Mouse (Mus musculus) CH12.LX (cell line): ENCODE data around the gene Mipep. TPM values are rescaled to one million over a fixed set of nuclear protein-coding genes. Genes with fewer than 3 reads are reported as not detected.

ENCODE experiments used
- DNase-seq: peaks from one replicate; pipeline ENCODE4 v3.0.0-alpha.2; 2013; ENCODE audit errors: extremely low read depth
- H3K27ac ChIP-seq: 2 replicates; pipeline ENCODE4 v1.5.1; 2012; ENCODE audit warnings: low read depth, mild to moderate bottlenecking, control low read depth, moderate library complexity; ENCODE audit not compliant: insufficient read depth
- H3K27me3 ChIP-seq: replicated peaks from 2 replicates; pipeline ENCODE3; 2012; ENCODE audit warnings: inconsistent platforms
- H3K36me3 ChIP-seq, 2 experiments: replicated peaks in 1 of 2; 2 replicates each; pipeline versions ENCODE3 to v1.6.1; 2012; ENCODE audit warnings: inconsistent platforms in 1 of 2, low read length in 1 of 2, mild to moderate bottlenecking in 1 of 2, mixed read lengths in 1 of 2, moderate library complexity in 1 of 2; ENCODE audit not compliant: control insufficient read depth in 1 of 2, insufficient read depth in 1 of 2
- H3K4me1 ChIP-seq, 2 experiments: 2 replicates each; pipeline ENCODE4 v1.6.1; 2012; ENCODE audit warnings: inconsistent platforms in 1 of 2, moderate library complexity in 1 of 2; ENCODE audit not compliant: insufficient read depth in 2 of 2, control insufficient read depth in 1 of 2
- H3K4me2 ChIP-seq: 2 replicates; pipeline ENCODE4 v1.6.1; 2012; ENCODE audit warnings: low read depth, mild to moderate bottlenecking, control low read depth; ENCODE audit not compliant: poor library complexity, insufficient read depth, severe bottlenecking
- H3K4me3 ChIP-seq, 3 experiments: fragments of 150-350 bp in 1 of 3; sonication (generic) in 1 of 3; replicated peaks in 1 of 3; 2 replicates each; pipeline versions ENCODE3 to v1.5.1; 2011 to 2012; ENCODE audit warnings: low read depth in 2 of 3, low read length in 2 of 3, mild to moderate bottlenecking in 2 of 3, moderate library complexity in 2 of 3, control low read depth in 1 of 3, improper control_type of control experiment in 1 of 3, inconsistent platforms in 1 of 3, mixed read lengths in 1 of 3; ENCODE audit not compliant: poor library complexity in 1 of 3
- H3K79me2 ChIP-seq: replicated peaks from 2 replicates; pipeline ENCODE4 v1.6.1; 2012; ENCODE audit warnings: mild to moderate bottlenecking, moderate library complexity; ENCODE audit not compliant: control insufficient read depth, poor library complexity, insufficient read depth, severe bottlenecking; ENCODE audit errors: extremely low read depth
- H3K9ac ChIP-seq: 2 replicates; pipeline ENCODE4 v1.6.1; 2012; ENCODE audit warnings: low read depth, mild to moderate bottlenecking, control low read depth, moderate library complexity; ENCODE audit not compliant: insufficient read depth
- H3K9me3 ChIP-seq: replicated peaks from 2 replicates; pipeline ENCODE3; 2012; ENCODE audit warnings: low read length, inconsistent platforms, mixed read lengths
- BHLHE40 ChIP-seq: IDR thresholded peaks from 2 replicates; pipeline ENCODE4 v1.6.1; 2011; ENCODE audit warnings: mild to moderate bottlenecking, low read depth, low read length, improper control_type of control experiment
- CHD1 ChIP-seq: IDR thresholded peaks from 2 replicates; pipeline ENCODE4 v1.6.1; 2012; ENCODE audit warnings: low read depth, low read length, improper control_type of control experiment, inconsistent platforms
- CHD2 ChIP-seq: IDR thresholded peaks from 2 replicates; pipeline ENCODE4 v1.6.1; 2011; ENCODE audit warnings: low read length, improper control_type of control experiment
- CTCF ChIP-seq, 2 experiments: IDR thresholded peaks in 1 of 2; conservative IDR thresholded peaks in 1 of 2; 2 replicates each; pipeline ENCODE4 v1.5.1; 2011 to 2012; ENCODE audit warnings: low read depth in 2 of 2, low read length in 2 of 2, improper control_type of control experiment in 1 of 2, inconsistent platforms in 1 of 2, mild to moderate bottlenecking in 1 of 2, moderate library complexity in 1 of 2
- E2F4 ChIP-seq: IDR thresholded peaks from 2 replicates; pipeline ENCODE4 v1.6.1; 2011; ENCODE audit warnings: low read depth, low read length, improper control_type of control experiment; ENCODE audit not compliant: insufficient replicate concordance
- ELF1 ChIP-seq: IDR thresholded peaks from 2 replicates; pipeline ENCODE4 v1.6.1; 2014; ENCODE audit warnings: low read depth, mild to moderate bottlenecking, inconsistent platforms, low read length, improper control_type of control experiment
- EP300 ChIP-seq: IDR thresholded peaks from 2 replicates; pipeline ENCODE4 v1.6.1; 2011; ENCODE audit warnings: low read length, improper control_type of control experiment
- ETS1 ChIP-seq: conservative IDR thresholded peaks from 2 replicates; pipeline ENCODE4 v1.6.1; 2012; ENCODE audit warnings: low read depth, mild to moderate bottlenecking, inconsistent platforms, low read length, improper control_type of control experiment, moderate library complexity
- GABPA ChIP-seq: IDR thresholded peaks from 2 replicates; pipeline ENCODE4 v1.6.1; 2012; ENCODE audit warnings: low read depth, low read length, improper control_type of control experiment, inconsistent platforms; ENCODE audit not compliant: insufficient replicate concordance
- HCFC1 ChIP-seq: IDR thresholded peaks from 2 replicates; pipeline ENCODE4 v1.6.1; 2012; ENCODE audit warnings: low read depth, mild to moderate bottlenecking, inconsistent platforms, low read length, improper control_type of control experiment
- IRF4 ChIP-seq: IDR thresholded peaks from 2 replicates; pipeline ENCODE4 v1.6.1; 2014; ENCODE audit warnings: low read depth, mild to moderate bottlenecking, inconsistent platforms, low read length, improper control_type of control experiment
- JUN ChIP-seq: IDR thresholded peaks from 2 replicates; pipeline ENCODE4 v1.6.1; 2011; ENCODE audit warnings: low read depth, mild to moderate bottlenecking, low read length, improper control_type of control experiment, moderate library complexity; ENCODE audit not compliant: insufficient read depth
- JUND ChIP-seq: conservative IDR thresholded peaks from 2 replicates; pipeline ENCODE4 v1.6.1; 2011; ENCODE audit warnings: low read depth, low read length, improper control_type of control experiment
- KAT2A ChIP-seq: IDR thresholded peaks from 2 replicates; pipeline ENCODE4 v1.6.1; 2012; ENCODE audit warnings: low read length, improper control_type of control experiment, inconsistent platforms; ENCODE audit not compliant: insufficient replicate concordance
- MAFK ChIP-seq: IDR thresholded peaks from 2 replicates; pipeline ENCODE4 v1.6.1; 2011; ENCODE audit warnings: low read length, improper control_type of control experiment; ENCODE audit not compliant: insufficient replicate concordance
- MAX ChIP-seq: IDR thresholded peaks from 2 replicates; pipeline ENCODE4 v1.6.1; 2011; ENCODE audit warnings: low read length, improper control_type of control experiment
- MAZ ChIP-seq: IDR thresholded peaks from 2 replicates; pipeline ENCODE4 v1.6.1; 2012; ENCODE audit warnings: low read depth, mild to moderate bottlenecking, inconsistent platforms, low read length, improper control_type of control experiment, moderate library complexity
- MEF2A ChIP-seq: IDR thresholded peaks from 2 replicates; pipeline ENCODE4 v1.6.1; 2014; ENCODE audit warnings: low read depth, mild to moderate bottlenecking, inconsistent platforms, low read length, improper control_type of control experiment, borderline replicate concordance
- MXI1 ChIP-seq: IDR thresholded peaks from 2 replicates; pipeline ENCODE4 v1.6.1; 2011; ENCODE audit warnings: mild to moderate bottlenecking, low read depth, low read length, improper control_type of control experiment
- MYC ChIP-seq: IDR thresholded peaks from 2 replicates; pipeline ENCODE4 v1.6.1; 2011; ENCODE audit warnings: low read depth, mild to moderate bottlenecking, improper control_type of control experiment, low read length
- NELFE ChIP-seq: IDR thresholded peaks from 2 replicates; pipeline ENCODE4 v1.6.1; 2011; ENCODE audit warnings: low read depth, low read length, improper control_type of control experiment
- NRF1 ChIP-seq: IDR thresholded peaks from 2 replicates; pipeline ENCODE4 v1.6.1; 2014; ENCODE audit warnings: low read depth, mild to moderate bottlenecking, inconsistent platforms, low read length, improper control_type of control experiment, moderate library complexity
- PAX5 ChIP-seq: IDR thresholded peaks from 2 replicates; pipeline ENCODE4 v1.6.1; 2012; ENCODE audit warnings: low read length, inconsistent platforms, mixed read lengths
- POLR2A ChIP-seq: IDR thresholded peaks from 2 replicates; pipeline ENCODE4 v1.6.1; 2011; ENCODE audit warnings: low read depth, mild to moderate bottlenecking, improper control_type of control experiment, low read length
- POLR2AphosphoS2 ChIP-seq: IDR thresholded peaks from 2 replicates; pipeline ENCODE4 v1.6.1; 2011; ENCODE audit warnings: low read depth, low read length, improper control_type of control experiment
- RAD21 ChIP-seq: IDR thresholded peaks from 2 replicates; pipeline ENCODE4 v1.6.1; 2011; ENCODE audit warnings: low read depth, mild to moderate bottlenecking, low read length, improper control_type of control experiment, moderate library complexity
- RCOR1 ChIP-seq: conservative IDR thresholded peaks from 2 replicates; pipeline ENCODE4 v1.6.1; 2012; ENCODE audit warnings: low read depth, mild to moderate bottlenecking, inconsistent platforms, low read length, improper control_type of control experiment
- SIN3A ChIP-seq: IDR thresholded peaks from 2 replicates; pipeline ENCODE4 v1.6.1; 2012; ENCODE audit warnings: low read length, improper control_type of control experiment, inconsistent platforms
- SMC3 ChIP-seq: IDR thresholded peaks from 2 replicates; pipeline ENCODE4 v1.6.1; 2011; ENCODE audit warnings: low read depth, low read length, improper control_type of control experiment
- TBP ChIP-seq: conservative IDR thresholded peaks from 2 replicates; pipeline ENCODE4 v1.6.1; 2011; ENCODE audit warnings: low read depth, low read length, improper control_type of control experiment
- TCF12 ChIP-seq: IDR thresholded peaks from 2 replicates; pipeline ENCODE4 v1.6.1; 2014; ENCODE audit warnings: low read depth, mild to moderate bottlenecking, inconsistent platforms, low read length, improper control_type of control experiment
- UBTF ChIP-seq: IDR thresholded peaks from 2 replicates; pipeline ENCODE4 v1.6.1; 2012; ENCODE audit warnings: low read depth, mild to moderate bottlenecking, inconsistent platforms, low read length, improper control_type of control experiment, moderate library complexity
- USF1 ChIP-seq: IDR thresholded peaks from 2 replicates; pipeline ENCODE4 v1.6.1; 2014; ENCODE audit warnings: low read depth, mild to moderate bottlenecking, inconsistent platforms, low read length, improper control_type of control experiment
- USF2 ChIP-seq: conservative IDR thresholded peaks from 2 replicates; pipeline ENCODE4 v1.6.1; 2011; ENCODE audit warnings: low read depth, low read length, improper control_type of control experiment
- ZC3H11A ChIP-seq: IDR thresholded peaks from 2 replicates; pipeline ENCODE4 v1.6.1; 2012; ENCODE audit warnings: low read depth, mild to moderate bottlenecking, inconsistent platforms, low read length, improper control_type of control experiment
- ZKSCAN1 ChIP-seq: IDR thresholded peaks from 2 replicates; pipeline ENCODE4 v1.6.1; 2012; ENCODE audit warnings: low read depth, inconsistent platforms, low read length, improper control_type of control experiment, borderline replicate concordance
- ZMIZ1 ChIP-seq: IDR thresholded peaks from 2 replicates; pipeline ENCODE4 v1.6.1; 2012; ENCODE audit warnings: low read depth, mild to moderate bottlenecking, inconsistent platforms, low read length, improper control_type of control experiment
- ZNF384 ChIP-seq: IDR thresholded peaks from 2 replicates; pipeline ENCODE4 v1.6.1; 2012; ENCODE audit warnings: low read depth, low read length, improper control_type of control experiment, inconsistent platforms
- dilution Hi-C: fragments of 300-500 bp; cut with MboI; formaldehyde crosslinking; loops from 2 replicates; pipeline ENCODE4 v1.14.3; 2020; ENCODE audit warnings: low sequenced_read_pairs; ENCODE audit not compliant: extremely low pct_unique_long_range_greater_than_20kb, extremely low pct_ligation_motif_present
- in situ Hi-C: fragments of 300-500 bp; cut with MboI; formaldehyde crosslinking; loops from 3 replicates; pipeline ENCODE4 v1.14.3; 2019; ENCODE audit warnings: low sequenced_read_pairs, low pct_ligation_motif_present, low pct_unique_long_range_greater_than_20kb, mixed read lengths
- polyA plus RNA-seq: library from polyadenylated mRNA; unstranded; fragments of >175 nt; gene quantifications from 2 replicates; pipeline ENCODE4 v1.2.1, GENCODE M21; 2012; ENCODE audit warnings: low read depth; ENCODE audit not compliant: insufficient read length
- total RNA-seq, 2 experiments: library from RNA; depleted of rRNA; stranded (reverse); fragments of 300-350 nt in 1 of 2; fragments of >200 nt in 1 of 2; gene quantifications; 2 replicates each; pipeline ENCODE4 v1.2.3; 2012 to 2014

Mipep gene
- total and polyA plus RNA-seq, 3 experiments: 33.1 to 37.2 (median 36.6) TPM

GRCm38 (mm10) chr14:60777485-60777919, 6.9 kb upstream of the Mipep start:
- peak overlapping the region; percentile 41 to 57 (median 49) for H3K4me3 ChIP-seq
- peak overlapping the region; percentile 39; the same call in 1 of the 2 replicates for H3K27ac ChIP-seq
- no peaks in the 10 kb centered on the region for H3K79me2 ChIP-seq
- dilution Hi-C loops: no loop called here
- DNase-seq: peak; percentile 94
- H3K9me3 ChIP-seq: peaks cover 4% of the 10 kb centered on the region
- H3K4me1 ChIP-seq: peaks cover 15 to 37% of the 10 kb centered on the region in 2 experiments
- H3K4me2 ChIP-seq: peak overlapping the region; percentile 76
- in situ Hi-C loops: loop anchor here (10.0 kb wide), 1 partner anchor 253 kb away; no protein-coding TSS in a partner anchor
- H3K27me3 ChIP-seq: no peaks in the 10 kb centered on the region
- no peak for TF ChIP-seq PAX5
- TF ChIP-seq CHD2: peak; percentile 87
- TF ChIP-seq ZMIZ1: peak; percentile 65
- TF ChIP-seq POLR2A: peak; percentile 75
- no peak for TF ChIP-seq ZC3H11A
- TF ChIP-seq CHD1: 0 out of 2 replicates have a peak, but pooled peaks have one; percentile 60
- TF ChIP-seq JUND: no peak
- no peak for TF ChIP-seq USF1
- no peak for TF ChIP-seq USF2
- peak; percentile 59 for TF ChIP-seq HCFC1
- no peak for TF ChIP-seq GABPA
- TF ChIP-seq E2F4: no peak
- no peak for TF ChIP-seq BHLHE40
- TF ChIP-seq NELFE: peak; percentile 76
- TF ChIP-seq MEF2A: peak; percentile 60; the same call in 1 of the 2 replicates
- no peak for TF ChIP-seq MAFK
- no peak for TF ChIP-seq POLR2AphosphoS2
- peak; percentile 83 for TF ChIP-seq TCF12
- TF ChIP-seq MXI1: peak; percentile 55; the same call in 1 of the 2 replicates
- TF ChIP-seq ETS1: no peak
- no peak for TF ChIP-seq SMC3
- TF ChIP-seq ELF1: 0 out of 2 replicates have a peak, but pooled peaks have one; percentile 49
- TF ChIP-seq MYC: peak; percentile 67
- TF ChIP-seq EP300: peak; percentile 4; the same call in 1 of the 2 replicates
- TF ChIP-seq MAZ: no peak
- no peak for TF ChIP-seq KAT2A
- TF ChIP-seq JUN: no peak
- no peak for TF ChIP-seq RCOR1
- TF ChIP-seq ZKSCAN1: no peak
- no peak for TF ChIP-seq CTCF (conservative IDR thresholded peaks at IDR 0.05 in 1 of 2, IDR thresholded peaks at IDR 0.05 in 1 of 2; ENCODE audit: low read depth in 2 of 2, low read length in 2 of 2)
- TF ChIP-seq SIN3A: no peak
- TF ChIP-seq TBP: peak; percentile 88
- no peak for TF ChIP-seq ZNF384
- TF ChIP-seq UBTF: no peak
- no peak for TF ChIP-seq IRF4
- TF ChIP-seq MAX: peak; percentile 67; the same call in 1 of the 2 replicates
- TF ChIP-seq NRF1: peak; percentile 90
- TF ChIP-seq RAD21: no peak
- TF ChIP-seq, all 38 proteins: peak for 15
- H3K9ac ChIP-seq: peak overlapping the region; percentile 64
- H3K36me3 ChIP-seq: peaks cover 0 to 10% of the 10 kb centered on the region in 2 experiments
